Mouse (Mus musculus): ENCODE data around the gene Oprl1. TPM values are rescaled to one million over a fixed set of nuclear protein-coding genes. Genes with fewer than 3 reads are reported as not detected.

Oprl1 gene
- polyA plus RNA-seq, 1 experiment from 2014 or later = 111 TPM

DNA sequence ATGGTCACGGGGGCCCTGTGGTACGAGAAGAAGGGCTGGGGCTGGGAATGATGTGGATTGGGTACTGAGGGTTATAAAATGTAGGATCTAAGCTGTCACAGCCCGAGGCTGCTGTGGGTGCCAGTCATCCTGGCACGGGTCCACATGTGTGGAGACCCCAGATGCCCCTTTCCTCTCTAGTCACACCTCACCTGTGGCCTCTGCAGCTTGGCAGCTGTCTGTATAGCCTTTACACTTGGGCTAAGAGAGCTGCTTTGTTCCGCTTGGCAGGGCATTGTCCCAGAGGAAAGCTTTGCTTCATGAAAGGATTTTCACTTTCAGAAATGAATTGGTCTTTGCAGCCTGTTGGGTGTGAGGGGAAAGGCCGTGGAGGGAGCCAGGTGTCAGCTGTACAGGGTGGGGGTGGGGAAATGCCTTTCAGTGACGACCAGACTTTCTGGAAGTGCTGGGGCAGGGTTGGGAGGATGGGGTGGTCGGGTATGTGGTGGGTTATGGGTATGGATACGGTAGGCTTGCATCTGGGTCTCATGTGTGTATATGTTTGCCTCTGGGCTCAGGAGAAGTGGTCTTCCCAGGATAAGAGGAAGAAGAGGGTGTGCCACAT lies 12.9 kb downstream of the Oprl1 start:
- Histone ChIP-seq H3K9me3 (replicated peaks; ENCODE audit: control insufficient read depth, low read length, poor library complexity, severe bottlenecking) (no peaks in the 10 kb centered on the region), H3K4me1 (ENCODE audit: control insufficient read depth, insufficient read depth, low read length) (peaks cover 3% of the 10 kb centered on the region; the same call in 1 of the 2 replicates), H3K36me3 (ENCODE audit: control insufficient read depth, insufficient read depth, low read length) (peaks cover 2% of the 10 kb centered on the region; the same call in 1 of the 2 replicates), H3K9ac (ENCODE audit: low read depth, low read length) (no peak overlapping the region), H3K27me3 (ENCODE audit: control insufficient read depth, insufficient read depth, low read depth, low read length) (no peaks in the 10 kb centered on the region), H3K4me2 (ENCODE audit: low read length) (no peak overlapping the region), H3K27ac (ENCODE audit: low read length) (no peak overlapping the region), H3K4me3 (ENCODE audit: low read depth, low read length) (no peak overlapping the region)
- WGBS = 31% methylated on average over 9 of the region's 9 CpGs
- no peak for ATAC-seq

GRCm38 (mm10) chr2:181730051-181730450 lies 15.2 kb downstream of the Oprl1 start:
- Histone ChIP-seq H3K27ac (ENCODE audit: low read length) (no peak overlapping the region), H3K4me3 (ENCODE audit: low read depth, low read length) (no peak overlapping the region), H3K36me3 (ENCODE audit: control insufficient read depth, insufficient read depth, low read length) (peaks cover 2% of the 10 kb centered on the region; the same call in 1 of the 2 replicates), H3K27me3 (ENCODE audit: control insufficient read depth, insufficient read depth, low read depth, low read length) (no peaks in the 10 kb centered on the region), H3K4me1 (ENCODE audit: control insufficient read depth, insufficient read depth, low read length) (peaks cover 3% of the 10 kb centered on the region; the same call in 1 of the 2 replicates), H3K9ac (ENCODE audit: low read depth, low read length) (no peak overlapping the region), H3K4me2 (ENCODE audit: low read length) (no peak overlapping the region), H3K9me3 (replicated peaks; ENCODE audit: control insufficient read depth, low read length, poor library complexity, severe bottlenecking) (no peaks in the 10 kb centered on the region)
- no peak for ATAC-seq
- 83% methylated on average over 3 of the region's 3 CpGs for WGBS

DNA sequence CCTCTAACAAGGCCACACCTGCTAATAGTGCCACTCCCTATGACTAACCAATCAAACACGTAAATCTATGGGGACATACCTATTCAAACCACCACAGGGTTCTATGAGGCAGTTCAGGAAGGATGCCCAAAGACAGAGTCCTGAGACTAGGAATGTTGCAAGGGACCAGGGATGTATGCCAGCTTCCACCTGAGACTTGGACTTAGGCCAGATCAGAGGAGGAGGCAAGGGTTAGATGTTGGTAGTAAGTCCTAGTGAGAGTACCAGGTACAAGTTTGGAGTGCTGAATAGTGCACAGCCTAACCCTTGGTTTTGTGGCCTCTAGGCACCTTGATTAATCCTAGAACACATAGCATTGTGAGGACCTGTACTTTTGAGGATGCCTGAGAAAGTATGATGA lies 37.8 kb downstream of the Oprl1 start:
- WGBS = 92% methylated on average over 1 of the region's 1 CpGs
- H3K9ac ChIP-seq (ENCODE audit: low read depth, low read length) = no peak overlapping the region
- no peak overlapping the region for H3K4me3 ChIP-seq (ENCODE audit: low read depth, low read length)
- H3K27ac ChIP-seq (ENCODE audit: low read length) = no peak overlapping the region
- no peaks in the 10 kb centered on the region for H3K36me3 ChIP-seq (ENCODE audit: control insufficient read depth, insufficient read depth, low read length)
- no peak overlapping the region for H3K4me2 ChIP-seq (ENCODE audit: low read length)
- H3K27me3 ChIP-seq (ENCODE audit: control insufficient read depth, insufficient read depth, low read depth, low read length) = no peaks in the 10 kb centered on the region
- H3K4me1 ChIP-seq (ENCODE audit: control insufficient read depth, insufficient read depth, low read length) = no peaks in the 10 kb centered on the region
- no peaks in the 10 kb centered on the region for H3K9me3 ChIP-seq (replicated peaks; ENCODE audit: control insufficient read depth, low read length, poor library complexity, severe bottlenecking)
- ATAC-seq = no peak

GRCm38 (mm10) chr2:181758147-181758725 lies 43.4 kb downstream of the Oprl1 start:
- H3K27ac ChIP-seq (ENCODE audit: low read length) = no peak overlapping the region
- ATAC-seq = no peak
- no peak overlapping the region for H3K9ac ChIP-seq (ENCODE audit: low read depth, low read length)
- no peaks in the 10 kb centered on the region for H3K27me3 ChIP-seq (ENCODE audit: control insufficient read depth, insufficient read depth, low read depth, low read length)
- H3K36me3 ChIP-seq (ENCODE audit: control insufficient read depth, insufficient read depth, low read length) = no peaks in the 10 kb centered on the region
- 69% methylated on average over 2 of the region's 2 CpGs for WGBS
- no peak overlapping the region for H3K4me3 ChIP-seq (ENCODE audit: low read depth, low read length)
- H3K4me2 ChIP-seq (ENCODE audit: low read length) = no peak overlapping the region
- no peaks in the 10 kb centered on the region for H3K9me3 ChIP-seq (replicated peaks; ENCODE audit: control insufficient read depth, low read length, poor library complexity, severe bottlenecking)
- peaks cover 21% of the 10 kb centered on the region for H3K4me1 ChIP-seq (ENCODE audit: control insufficient read depth, insufficient read depth, low read length)

- Histone ChIP-seq H3K4me2 (ENCODE audit: low read length) (no peak overlapping the region), H3K4me3 (ENCODE audit: low read depth, low read length) (no peak overlapping the region), H3K9me3 (replicated peaks; ENCODE audit: control insufficient read depth, low read length, poor library complexity, severe bottlenecking) (no peaks in the 10 kb centered on the region), H3K27ac (ENCODE audit: low read length) (peak overlapping the region; percentile 58), H3K4me1 (ENCODE audit: control insufficient read depth, insufficient read depth, low read length) (peaks cover 29% of the 10 kb centered on the region), H3K27me3 (ENCODE audit: control insufficient read depth, insufficient read depth, low read depth, low read length) (no peaks in the 10 kb centered on the region), H3K36me3 (ENCODE audit: control insufficient read depth, insufficient read depth, low read length) (no peaks in the 10 kb centered on the region), H3K9ac (ENCODE audit: low read depth, low read length) (no peak overlapping the region)
- 7% methylated on average over 4 of the region's 4 CpGs for WGBS
- ATAC-seq = no peak
Measured at GRCm38 (mm10) chr2:181759041-181759440, 44.2 kb downstream of the Oprl1 start.

DNA sequence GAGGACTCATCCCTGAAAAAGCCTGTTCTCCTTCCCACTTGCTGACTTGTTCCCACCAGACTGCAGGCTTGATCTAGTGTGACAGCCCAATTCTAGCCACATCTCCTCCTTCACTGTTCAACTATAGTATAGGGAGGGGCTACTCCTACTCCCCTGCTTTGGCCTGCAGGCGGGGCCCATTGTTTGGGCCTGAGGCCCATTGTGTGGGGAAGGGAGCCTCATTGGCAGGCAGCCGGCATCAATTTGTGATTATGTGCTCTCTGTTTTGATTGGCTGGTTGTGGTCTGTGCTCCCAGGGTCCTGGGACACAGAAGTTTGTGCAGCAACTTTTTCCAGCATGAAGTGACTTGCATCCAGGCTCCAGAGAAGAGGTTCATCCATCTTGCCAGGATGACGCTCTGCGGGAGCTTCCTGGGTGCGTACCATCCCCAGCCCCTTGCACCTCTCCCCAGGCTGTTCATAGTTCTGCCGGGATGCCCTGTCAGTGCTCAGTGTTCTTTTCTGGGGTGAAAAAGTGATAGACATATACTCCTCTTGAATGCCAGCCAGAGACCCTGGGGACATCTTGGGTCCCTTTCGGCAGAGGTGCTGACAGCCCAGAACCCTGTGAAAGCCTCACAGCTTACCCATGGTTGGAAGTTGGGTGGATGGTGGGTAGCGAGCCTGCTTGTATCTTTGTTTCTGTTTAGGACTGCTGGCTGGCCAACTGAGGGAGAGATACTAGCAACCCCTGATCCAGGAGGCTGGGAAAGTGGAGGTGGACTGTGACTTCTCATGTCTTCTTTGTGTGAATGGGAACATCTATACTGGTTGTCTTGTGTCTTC lies 48.4 kb downstream of the Oprl1 start, which contains the start of gene Myt1:
Myt1 (plus strand) TSS at position 327 of the 825 bp plus-strand sequence.
- no peak for ATAC-seq
- 10% methylated on average over 8 of the region's 8 CpGs for WGBS
- H3K9me3 ChIP-seq (replicated peaks; ENCODE audit: control insufficient read depth, low read length, poor library complexity, severe bottlenecking) = no peaks in the 10 kb centered on the region
- H3K27ac ChIP-seq (ENCODE audit: low read length) = peak within 1 kb of the TSS; percentile 77
- peak within 1 kb of the TSS; percentile 19 for H3K4me3 ChIP-seq (ENCODE audit: low read depth, low read length)
- H3K4me2 ChIP-seq (ENCODE audit: low read length) = peak within 1 kb of the TSS; percentile 48
- no peaks in the 10 kb centered on the region for H3K36me3 ChIP-seq (ENCODE audit: control insufficient read depth, insufficient read depth, low read length)
- H3K9ac ChIP-seq (ENCODE audit: low read depth, low read length) = peak within 1 kb of the TSS; percentile 42; the same call in 1 of the 2 replicates
- peaks cover 47% of the 10 kb centered on the region for H3K4me1 ChIP-seq (ENCODE audit: control insufficient read depth, insufficient read depth, low read length)
- no peaks in the 10 kb centered on the region for H3K27me3 ChIP-seq (ENCODE audit: control insufficient read depth, insufficient read depth, low read depth, low read length)

- Histone ChIP-seq H3K27ac (ENCODE audit: low read length) (peak overlapping the region; percentile 77), H3K9me3 (replicated peaks; ENCODE audit: control insufficient read depth, low read length, poor library complexity, severe bottlenecking) (no peaks in the 10 kb centered on the region), H3K4me1 (ENCODE audit: control insufficient read depth, insufficient read depth, low read length) (peaks cover 50% of the 10 kb centered on the region), H3K27me3 (ENCODE audit: control insufficient read depth, insufficient read depth, low read depth, low read length) (no peaks in the 10 kb centered on the region), H3K4me3 (ENCODE audit: low read depth, low read length) (peak overlapping the region; percentile 19), H3K4me2 (ENCODE audit: low read length) (peak overlapping the region; percentile 48), H3K9ac (ENCODE audit: low read depth, low read length) (peak overlapping the region; percentile 42; the same call in 1 of the 2 replicates), H3K36me3 (ENCODE audit: control insufficient read depth, insufficient read depth, low read length) (no peaks in the 10 kb centered on the region)
- no peak for ATAC-seq
- 3% methylated on average over 14 of the region's 14 CpGs for WGBS
Measured at GRCm38 (mm10) chr2:181763886-181764527, 49.2 kb downstream of the Oprl1 start.

GRCm38 (mm10) chr2:181764600-181764999 lies 49.8 kb downstream of the Oprl1 start:
- H3K36me3 ChIP-seq (ENCODE audit: control insufficient read depth, insufficient read depth, low read length) = no peaks in the 10 kb centered on the region
- peak overlapping the region; percentile 48 for H3K4me2 ChIP-seq (ENCODE audit: low read length)
- peaks cover 50% of the 10 kb centered on the region for H3K4me1 ChIP-seq (ENCODE audit: control insufficient read depth, insufficient read depth, low read length)
- 1% methylated on average over 10 of the region's 10 CpGs for WGBS
- peak overlapping the region; percentile 19; the same call in 1 of the 2 replicates for H3K4me3 ChIP-seq (ENCODE audit: low read depth, low read length)
- no peaks in the 10 kb centered on the region for H3K27me3 ChIP-seq (ENCODE audit: control insufficient read depth, insufficient read depth, low read depth, low read length)
- peak overlapping the region; percentile 77 for H3K27ac ChIP-seq (ENCODE audit: low read length)
- no peaks in the 10 kb centered on the region for H3K9me3 ChIP-seq (replicated peaks; ENCODE audit: control insufficient read depth, low read length, poor library complexity, severe bottlenecking)
- peak overlapping the region; percentile 1; the same call in 1 of the 2 replicates for H3K9ac ChIP-seq (ENCODE audit: low read depth, low read length)
- ATAC-seq = peak; percentile 27; the same call in 1 of the 2 replicates
